ENCODE assay signal across 37 mouse cellular contexts in the genomic region with DNA sequence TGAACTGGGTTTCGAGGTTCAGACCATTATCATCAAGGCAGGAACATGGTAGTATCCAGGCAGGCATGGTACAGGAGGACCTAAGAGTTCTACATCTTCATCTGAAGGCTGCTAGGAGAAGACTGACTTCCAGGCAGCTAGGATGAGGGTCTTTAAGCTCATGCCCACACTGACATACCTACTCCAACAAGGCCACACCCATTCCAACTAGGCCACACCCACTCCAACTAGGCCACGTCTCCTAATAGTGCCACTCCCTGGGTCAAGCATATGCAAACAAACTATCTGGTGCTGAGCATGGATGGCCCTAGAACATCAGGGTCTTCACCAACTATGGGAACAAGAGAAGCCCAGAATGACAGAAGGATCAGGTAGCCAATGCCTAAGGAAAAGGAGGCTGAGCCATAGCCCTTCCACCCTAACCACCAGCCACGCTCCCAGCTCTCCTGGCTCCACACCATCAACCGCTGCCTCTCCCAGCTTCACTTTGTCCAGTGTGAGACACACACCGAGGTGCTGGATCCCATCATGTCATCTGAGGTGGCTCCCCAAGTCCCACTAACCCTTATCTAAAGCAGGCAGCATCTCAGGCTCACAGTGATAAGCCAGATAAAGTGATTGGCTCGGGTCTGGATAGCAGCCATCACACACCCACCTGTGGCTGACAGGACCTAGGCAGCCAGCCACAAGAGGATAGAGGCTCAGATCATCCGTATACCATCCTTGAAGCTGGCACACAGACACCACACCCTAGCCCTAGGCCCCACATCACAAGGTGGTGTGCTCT. TPM values are rescaled to one million over a fixed set of nuclear protein-coding genes. Genes with fewer than 3 reads are reported as not detected.
DNase-seq lines count a peak whose midpoint lies in the region; ATAC-seq and TF ChIP-seq lines count a peak whose summit lies in the region.
"Had no signal": no experiment of that assay in that cellular context is flagged by ENCODE, and none has a peak within 500 bp of the region (broad histone marks: within the 10 kb centered on the region; RNA-seq: fewer than 3 reads in every experiment).

No protein-coding gene starts in this region.

- intact Hi-C loops in left cerebral cortex, postnatal 36 days (cut with DNase I): no loop called here

- H3K9me3 ChIP-seq in liver, embryonic 14.5 days (ENCODE audit: control insufficient read depth, low read length): no peaks in the 10 kb centered on the region
- H3K9me3 ChIP-seq: forebrain, embryonic 13.5 days; heart, embryonic 13.5 days; midbrain, embryonic 15.5 days; neural tube, embryonic 15.5 days had no signal

- peaks cover 0 to 7% of the 10 kb centered on the region in 2 experiments; a peak in 2 of 4 replicates for H3K4me1 ChIP-seq in liver, embryonic 14.5 days (replicated peaks; ENCODE audit: control insufficient read depth in 2 of 2, insufficient read depth in 2 of 2, low read length in 1 of 2)
- H3K4me1 ChIP-seq: forebrain, embryonic 13.5 days; heart, embryonic 13.5 days; midbrain, embryonic 15.5 days; neural tube, embryonic 15.5 days had no signal

- no peak for TF ChIP-seq EP300 in liver, embryonic 14.5 days (IDR thresholded peaks at IDR 0.05; ENCODE audit: low read depth)

- no peak for TF ChIP-seq CTCF in liver, embryonic 14.5 days (IDR thresholded peaks at IDR 0.05; ENCODE audit: low read depth)

- H3K27ac ChIP-seq in liver, embryonic 14.5 days: no peak overlapping the region
- H3K27ac ChIP-seq: forebrain, embryonic 13.5 days; heart, embryonic 13.5 days; hindbrain, embryonic 14.5 days; midbrain, embryonic 15.5 days; neural tube, embryonic 15.5 days had no signal

- ATAC-seq in erythroid progenitor cell, adult 5-6 weeks (replicated peaks; ENCODE audit: low FRiP score, poor library complexity, severe bottlenecking): peak; percentile 48; the same call in 1 of the 2 replicates
- ATAC-seq in liver, embryonic 14.5 days (ENCODE audit: insufficient read depth): peak; percentile 72; the same call in 1 of the 2 replicates
- peak; percentile 77 for ATAC-seq in megakaryocyte-erythroid progenitor cell, adult 5-6 weeks (replicated peaks; ENCODE audit: low FRiP score, low TSS enrichment, poor library complexity, severe bottlenecking)
- ATAC-seq: forebrain, embryonic 13.5 days; midbrain, embryonic 15.5 days had no signal

- WGBS in liver, embryonic 14.5 days (ENCODE audit: insufficient replicate concordance): 44% methylated on average over 7 of the region's 7 CpGs

- DNase-seq in heart, adult 11 months: peak; percentile 81
- no peak for DNase-seq in heart, adult 18-20 months
- peak in 2 of 3 experiments; percentile 41 to 55 for DNase-seq in liver, embryonic 14.5 days (ENCODE audit: low read depth in 3 of 3, low spot score in 3 of 3)
- DNase-seq in frontal cortex, postnatal 14 days (ENCODE audit: low spot score in 2 of 2): no peak
- DNase-seq in left cerebral cortex, adult 9 months (ENCODE audit: low spot score in 2 of 2): no peak
- no peak for DNase-seq in left cerebral cortex, postnatal 36 days (ENCODE audit: low spot score in 2 of 2)
- DNase-seq: adrenal gland, postnatal 14 days; cerebellum, adult 18-20 months; gastrocnemius, postnatal 25 days; heart, postnatal 10 days; kidney, adult 11 months; kidney, postnatal 14 days; lung, postnatal 4 days; retina, postnatal 1 day; right cerebral cortex, postnatal 14 days; thymus, adult 2 months; thymus, postnatal 36 days had no signal

- H3K27me3 ChIP-seq in liver, embryonic 14.5 days (ENCODE audit: control insufficient read depth, insufficient read depth, low read length): no peaks in the 10 kb centered on the region
- H3K27me3 ChIP-seq: forebrain, embryonic 13.5 days; midbrain, embryonic 15.5 days; neural tube, embryonic 15.5 days had no signal

- no peak overlapping the region for H3K9ac ChIP-seq in liver, embryonic 14.5 days (replicated peaks)
- H3K9ac ChIP-seq: forebrain, embryonic 13.5 days; heart, embryonic 13.5 days; hindbrain, embryonic 14.5 days; midbrain, embryonic 15.5 days; neural tube, embryonic 15.5 days had no signal

- H3K4me3 ChIP-seq in liver, embryonic 14.5 days (ENCODE audit: insufficient read depth in 1 of 2, low read depth in 2 of 2, low read length in 2 of 2): no peak overlapping the region
- H3K4me3 ChIP-seq: erythroblast, embryonic 14.5 days; forebrain, embryonic 13.5 days; heart, embryonic 13.5 days; midbrain, embryonic 15.5 days; neural tube, embryonic 15.5 days had no signal

- peaks cover 7% of the 10 kb centered on the region; the same call in 1 of the 2 replicates for H3K36me3 ChIP-seq in liver, embryonic 14.5 days (replicated peaks; ENCODE audit: control insufficient read depth, insufficient read depth, low read depth)
- H3K36me3 ChIP-seq: heart, embryonic 13.5 days; midbrain, embryonic 15.5 days; neural tube, embryonic 15.5 days had no signal

- H3K4me2 ChIP-seq in liver, embryonic 14.5 days (ENCODE audit: low read depth): no peak overlapping the region
- H3K4me2 ChIP-seq: forebrain, embryonic 13.5 days; heart, embryonic 13.5 days; hindbrain, embryonic 14.5 days; midbrain, embryonic 15.5 days; neural tube, embryonic 15.5 days had no signal

RNA-seq across cellular contexts. Expression of a gene that starts 30.8 kb away (rescaled TPM):
- total RNA-seq in heart, adult 18-20 months (2021): under 1 TPM in 1 of 2 experiments, not detected in 1; 0.54 TPM
- total RNA-seq in erythroid progenitor cell, adult 5-6 weeks (2015; ENCODE audit: low replicate concordance): 5.0 and 6.8 TPM in 2 replicates
- 1.8 and 12.2 TPM in 2 replicates for total RNA-seq in erythroid progenitor cell, adult 5-6 weeks (2017; ENCODE audit: low replicate concordance)
- 7.7 and 8.4 TPM in 2 replicates for polyA plus RNA-seq in liver, embryonic 14.5 days (2012; rRNA removed)
- 11.8 and 13.8 TPM in 2 replicates for polyA plus RNA-seq in liver, embryonic 14.5 days (2014; fragmentation: Nextera tagmentation; extraction: Ambion mirVana)
- 42.5 and 53.9 TPM in 2 replicates for total RNA-seq in megakaryocyte-erythroid progenitor cell, adult 5-6 weeks (2014; fragmentation: Nextera tagmentation)
- 34.0 and 45.9 TPM in 2 replicates for total RNA-seq in megakaryocyte-erythroid progenitor cell, adult 5-6 weeks (2017)
- not detected for total RNA-seq in left cerebral cortex, postnatal 36 days (2021)
- total RNA-seq: gastrocnemius, adult 18-20 months; left cerebral cortex, adult 8-10 months had no signal
- polyA plus RNA-seq: C2C12; cortical plate, adult 2 months; hindbrain, embryonic 14.5 days; midbrain, embryonic 15.5 days; neural tube, embryonic 15.5 days had no signal

RNA-seq across cellular contexts. Expression of a gene that starts 38.8 kb away (rescaled TPM):
- total RNA-seq in heart, adult 18-20 months (2021): 1 to 10 TPM in 1 of 2 experiments, under 1 TPM in 1; 0.79 to 1.7 TPM
- total RNA-seq in erythroid progenitor cell, adult 5-6 weeks (2015; ENCODE audit: low replicate concordance): 4.0 TPM in 1 of 2 replicates, not detected in the other
- total RNA-seq in erythroid progenitor cell, adult 5-6 weeks (2017; ENCODE audit: low replicate concordance): not detected in 2 replicates
- 0.04 and 0.08 TPM in 2 replicates for polyA plus RNA-seq in liver, embryonic 14.5 days (2012; rRNA removed)
- polyA plus RNA-seq in liver, embryonic 14.5 days (2014; fragmentation: Nextera tagmentation; extraction: Ambion mirVana): 0.14 and 0.22 TPM in 2 replicates
- total RNA-seq in megakaryocyte-erythroid progenitor cell, adult 5-6 weeks (2014; fragmentation: Nextera tagmentation): 6.8 TPM in 1 of 2 replicates, not detected in the other
- total RNA-seq in megakaryocyte-erythroid progenitor cell, adult 5-6 weeks (2017): 0.95 TPM in 1 of 2 replicates, not detected in the other
- total RNA-seq in left cerebral cortex, postnatal 36 days (2021): 10 to 100 TPM; 14.0 to 15.1 TPM
- total RNA-seq: CH12.LX; liver, adult 2 months had no signal
- polyA plus RNA-seq: erythroblast, embryonic 14.5 days; liver, adult 2 months had no signal

RNA-seq across cellular contexts. Expression of a gene that starts 39.6 kb away (rescaled TPM):
- not detected for total RNA-seq in heart, adult 18-20 months (2021)
- total RNA-seq in erythroid progenitor cell, adult 5-6 weeks (2015; ENCODE audit: low replicate concordance): 1.8 TPM in 1 of 2 replicates, not detected in the other
- 0.15 TPM in 1 of 2 replicates, not detected in the other for total RNA-seq in erythroid progenitor cell, adult 5-6 weeks (2017; ENCODE audit: low replicate concordance)
- polyA plus RNA-seq in liver, embryonic 14.5 days (2012; rRNA removed): 0.27 and 0.39 TPM in 2 replicates
- 0.13 and 0.25 TPM in 2 replicates for polyA plus RNA-seq in liver, embryonic 14.5 days (2014; fragmentation: Nextera tagmentation; extraction: Ambion mirVana)
- total RNA-seq in megakaryocyte-erythroid progenitor cell, adult 5-6 weeks (2014; fragmentation: Nextera tagmentation): 0.35 and 2.6 TPM in 2 replicates
- 0.42 TPM in 1 of 2 replicates, not detected in the other for total RNA-seq in megakaryocyte-erythroid progenitor cell, adult 5-6 weeks (2017)
- total RNA-seq in left cerebral cortex, postnatal 36 days (2021): not detected
- total RNA-seq: adrenal gland, postnatal 14 days; CH12.LX; gastrocnemius, adult 18-20 months; gastrocnemius, postnatal 25 days; heart, adult 8-10 months; heart, postnatal 10 days; layer of hippocampus, adult 18-20 months; layer of hippocampus, postnatal 25 days; liver, adult 2 months had no signal
- polyA plus RNA-seq: C2C12; erythroblast, embryonic 14.5 days; forebrain, embryonic 13.5 days; heart, embryonic 13.5 days; kidney, embryonic 14.5 days; limb, embryonic 11.5 days; liver, adult 2 months; lung, embryonic 16.5 days had no signal

RNA-seq across cellular contexts. Expression of a gene that starts 48.2 kb away (rescaled TPM):
- total RNA-seq in heart, adult 18-20 months (2021): 10 to 100 TPM in 1 of 2 experiments, 1 to 10 TPM in 1; 7.5 to 10.3 TPM
- total RNA-seq in erythroid progenitor cell, adult 5-6 weeks (2015; ENCODE audit: low replicate concordance): 2.5 and 4.7 TPM in 2 replicates
- total RNA-seq in erythroid progenitor cell, adult 5-6 weeks (2017; ENCODE audit: low replicate concordance): 0.23 and 1.2 TPM in 2 replicates
- 1.9 and 2.3 TPM in 2 replicates for polyA plus RNA-seq in liver, embryonic 14.5 days (2012; rRNA removed)
- 1.2 and 1.9 TPM in 2 replicates for polyA plus RNA-seq in liver, embryonic 14.5 days (2014; fragmentation: Nextera tagmentation; extraction: Ambion mirVana)
- total RNA-seq in megakaryocyte-erythroid progenitor cell, adult 5-6 weeks (2014; fragmentation: Nextera tagmentation): 7.8 and 13.8 TPM in 2 replicates
- total RNA-seq in megakaryocyte-erythroid progenitor cell, adult 5-6 weeks (2017): 3.6 and 8.6 TPM in 2 replicates
- total RNA-seq in left cerebral cortex, postnatal 36 days (2021): 1 to 10 TPM; 8.2 to 9.9 TPM

Comparison
In these comparisons a context has a peak if more than half of its experiments do, and no peak if none do; other contexts are left out.
1. DNase-seq: peak in heart, adult 11 months (single experiment) and liver, embryonic 14.5 days (2 of 3); none in heart, adult 18-20 months (0 of 2), frontal cortex, postnatal 14 days (0 of 2), left cerebral cortex, adult 9 months (0 of 2) and left cerebral cortex, postnatal 36 days (0 of 2).
2. Peak in every context shown above with its lines, with median percentiles within 50 percentile points of each other: ATAC-seq.